Mouse (Mus musculus) thymus, adult 2 months (tissue): Measurements from ENCODE around the gene Ddah1.

ENCODE experiments used
- CTCF ChIP-seq: fragments of 200-500 bp; IDR thresholded peaks from 2 replicates; pipeline ENCODE4 v1.5.1; 2012; ENCODE audit warnings: mild to moderate bottlenecking, control low read depth, low read length, moderate library complexity, borderline replicate concordance; ENCODE audit not compliant: control insufficient read depth, poor library complexity, insufficient read depth; ENCODE audit errors: extremely low read depth
- POLR2A ChIP-seq: fragments of 200-500 bp; IDR thresholded peaks from 2 replicates; pipeline ENCODE4 v1.6.1; 2012; ENCODE audit warnings: mild to moderate bottlenecking, low read length, control low read depth, moderate library complexity; ENCODE audit not compliant: control insufficient read depth, poor library complexity, insufficient read depth; ENCODE audit errors: extremely low read depth

GRCm38 (mm10) chr3:145833948-145834538, 75.6 kb downstream of the Ddah1 start:
- no peak for TF ChIP-seq CTCF
- TF ChIP-seq POLR2A = no peak
